Mouse (Mus musculus): Measurements from ENCODE around the gene Gm20219. TPM values are rescaled to one million over a fixed set of nuclear protein-coding genes. Genes with fewer than 3 reads are reported as not detected.

Gene Gm20219
- total RNA-seq, 2 experiments from 2014 or later = 2.6 to 4.0 TPM

DNA sequence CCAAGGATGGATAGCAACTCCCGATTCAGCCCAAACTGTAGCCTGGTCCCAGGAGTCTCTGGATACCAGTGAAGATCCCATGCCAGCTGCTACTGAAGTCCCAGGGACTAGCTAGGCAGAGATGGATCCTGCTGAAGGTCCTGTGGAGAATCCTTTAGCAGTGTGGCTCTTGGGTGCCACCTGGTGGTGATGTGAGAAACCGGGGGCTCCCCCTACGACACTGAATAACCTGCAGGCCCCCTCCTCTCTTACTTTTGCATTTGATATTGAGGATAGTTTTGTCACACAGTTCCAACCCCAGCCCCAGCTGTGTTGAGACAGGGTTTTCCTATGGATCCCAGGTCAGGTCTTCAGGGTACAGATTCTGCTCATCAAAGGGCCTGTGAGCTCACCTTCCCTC lies 4.3 kb upstream of the Gm20219 start:
- DNase-seq (ENCODE audit: low spot score in 2 of 2) = peak; percentile 49 to 78

GRCm38 (mm10) chr17:56552781-56553363 lies 1.3 kb downstream of the Gm20219 start:
- DNase-seq (ENCODE audit: low spot score in 2 of 2) = peak; percentile 74 to 88

DNA sequence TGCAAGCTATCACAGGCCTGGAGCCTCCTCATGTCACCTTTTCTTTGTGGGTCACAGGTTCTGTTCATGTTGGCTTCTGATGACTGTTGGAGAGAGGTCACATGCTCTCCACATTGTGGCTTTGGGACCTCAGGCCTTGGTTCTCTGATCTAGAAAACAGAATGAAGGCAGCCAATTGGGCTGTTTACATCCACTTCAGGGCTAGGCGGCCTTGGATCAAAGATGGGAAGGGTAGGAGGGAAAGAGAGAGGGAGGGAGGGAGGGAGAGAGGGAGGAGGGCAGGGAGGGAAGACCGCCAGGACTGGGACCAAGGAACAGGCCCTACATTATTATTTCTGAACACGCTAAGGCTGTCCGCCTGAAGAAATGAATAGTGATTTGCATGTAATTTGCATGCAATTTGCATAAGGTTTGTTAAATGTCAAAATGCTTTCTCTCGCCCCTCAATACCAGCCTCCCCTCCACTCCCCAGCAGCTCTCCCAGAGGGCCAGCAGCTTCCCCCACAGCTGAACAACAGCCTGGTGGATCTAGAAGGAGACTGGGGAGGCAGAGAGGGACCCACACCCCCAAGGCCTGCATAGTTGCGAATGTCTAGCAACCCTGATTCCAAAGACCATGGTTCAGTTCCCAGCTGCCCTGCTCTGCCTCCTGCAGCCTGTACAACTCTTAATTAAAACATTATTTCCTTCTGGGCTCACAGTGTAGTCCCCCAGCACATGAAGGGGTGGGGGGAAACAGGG lies 2.2 kb downstream of the Gm20219 start:
- no peak for DNase-seq (ENCODE audit: low spot score in 2 of 2)

DNA sequence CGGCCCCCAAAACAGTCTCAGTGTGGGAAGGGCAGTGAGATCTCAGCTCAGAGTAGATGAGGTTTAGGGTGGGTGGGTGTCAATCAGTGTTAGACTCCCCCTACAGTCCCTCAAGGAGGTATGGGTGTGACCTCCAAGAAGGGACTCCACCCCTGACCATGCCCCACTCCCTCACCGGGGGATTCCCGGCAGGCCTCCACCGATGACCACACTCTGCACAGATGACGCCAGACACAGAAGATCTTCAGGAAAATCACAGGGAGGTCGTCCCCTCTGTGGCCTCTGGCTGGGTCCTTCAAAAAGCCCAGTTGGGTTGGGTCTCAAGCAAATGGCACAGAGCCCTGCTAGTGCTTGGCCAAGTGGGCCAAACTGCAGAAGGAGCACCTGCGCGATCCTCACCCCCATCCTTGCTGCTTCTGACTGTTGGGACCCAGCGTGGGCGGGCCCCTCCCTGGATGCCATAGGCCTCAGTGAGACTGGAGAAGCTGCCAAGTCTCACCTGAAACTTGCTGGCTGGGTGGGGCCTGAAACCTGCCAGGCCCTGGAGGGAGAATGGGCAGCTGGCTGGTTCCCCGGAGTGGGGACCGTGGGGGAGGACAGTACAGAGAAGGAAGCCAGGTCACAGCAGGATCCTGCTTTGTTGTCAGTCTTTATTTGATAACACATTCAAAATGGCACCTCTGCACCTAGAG lies 3.3 kb downstream of the Gm20219 start:
- no peak for DNase-seq (ENCODE audit: low spot score in 2 of 2)

DNA sequence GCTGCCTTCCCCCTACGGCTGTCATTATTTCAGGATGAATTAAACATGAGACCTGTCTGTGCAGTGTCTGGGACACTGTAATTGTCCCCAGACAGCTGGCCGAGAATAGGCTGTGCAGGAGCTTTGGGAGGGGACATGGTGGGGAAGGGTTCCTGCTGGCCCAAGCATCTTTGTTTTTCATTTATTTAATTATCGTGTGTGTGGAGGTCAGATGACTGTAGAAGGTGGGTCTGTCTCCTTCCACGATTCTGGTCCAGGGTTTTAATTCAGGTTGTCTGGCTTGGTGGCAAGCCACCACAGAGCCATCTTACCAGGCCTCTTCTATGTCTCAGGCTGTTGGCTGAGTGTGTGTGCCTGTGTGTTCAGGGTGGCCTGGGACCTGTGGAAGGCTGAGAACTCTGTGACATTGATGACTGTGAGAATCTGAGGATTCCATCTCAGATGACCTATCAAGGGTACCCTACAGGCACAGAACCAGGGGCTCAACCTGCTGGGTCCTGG lies 5.5 kb downstream of the Gm20219 start:
- DNase-seq (ENCODE audit: low spot score in 2 of 2) = no peak

- DNase-seq (ENCODE audit: low spot score in 2 of 2) = peak in 1 of 2 experiments; percentile 4
Observed at GRCm38 (mm10) chr17:56547846-56548604, 6.2 kb downstream of the Gm20219 start.

DNA sequence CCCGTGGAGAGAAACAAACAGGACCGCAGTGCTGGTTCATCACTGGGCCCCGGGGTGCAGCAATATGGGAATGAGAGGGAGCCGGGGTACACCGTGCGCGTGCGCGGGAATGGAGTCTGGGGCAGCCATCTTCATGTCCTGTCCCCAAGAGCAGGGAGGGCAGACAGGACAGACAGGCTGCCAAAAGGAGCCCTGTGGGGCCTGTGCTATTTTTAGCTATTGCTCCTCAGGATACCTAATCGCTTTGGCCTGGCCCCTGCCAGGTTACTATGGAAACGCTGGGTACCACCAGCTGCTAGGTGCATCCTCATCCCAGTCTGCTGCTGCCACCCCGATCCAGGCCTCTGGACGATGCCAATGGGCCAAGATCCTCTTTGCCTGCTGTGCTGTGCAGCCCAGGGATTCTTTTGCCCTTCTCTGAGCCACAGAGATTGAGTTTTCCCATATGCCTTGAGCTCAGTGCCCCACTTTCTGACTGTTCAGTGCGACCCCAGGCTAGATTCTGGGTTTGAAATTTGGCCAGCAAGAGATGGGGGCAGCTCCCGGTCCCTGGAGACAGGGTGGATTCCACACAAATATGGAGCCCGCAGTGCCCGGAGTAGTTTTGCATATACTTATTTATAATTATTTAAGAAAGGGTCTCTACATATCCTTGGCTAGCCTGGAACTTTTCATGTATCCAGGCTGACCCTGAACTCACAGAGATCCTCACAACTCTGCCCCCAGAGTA lies 6.9 kb downstream of the Gm20219 start:
- DNase-seq (ENCODE audit: low spot score in 2 of 2) = peak in 1 of 2 experiments; percentile 8

- peak in 1 of 2 experiments; percentile 0 for DNase-seq (ENCODE audit: low spot score in 2 of 2)
Observed at GRCm38 (mm10) chr17:56546576-56546975, 7.6 kb downstream of the Gm20219 start.

- DNase-seq (ENCODE audit: low spot score in 2 of 2) = no peak
Observed at GRCm38 (mm10) chr17:56545945-56546344, 8.2 kb downstream of the Gm20219 start.

- no peak for DNase-seq (ENCODE audit: low spot score in 2 of 2)
Observed at GRCm38 (mm10) chr17:56544699-56545387, 9.3 kb downstream of the Gm20219 start.

DNA sequence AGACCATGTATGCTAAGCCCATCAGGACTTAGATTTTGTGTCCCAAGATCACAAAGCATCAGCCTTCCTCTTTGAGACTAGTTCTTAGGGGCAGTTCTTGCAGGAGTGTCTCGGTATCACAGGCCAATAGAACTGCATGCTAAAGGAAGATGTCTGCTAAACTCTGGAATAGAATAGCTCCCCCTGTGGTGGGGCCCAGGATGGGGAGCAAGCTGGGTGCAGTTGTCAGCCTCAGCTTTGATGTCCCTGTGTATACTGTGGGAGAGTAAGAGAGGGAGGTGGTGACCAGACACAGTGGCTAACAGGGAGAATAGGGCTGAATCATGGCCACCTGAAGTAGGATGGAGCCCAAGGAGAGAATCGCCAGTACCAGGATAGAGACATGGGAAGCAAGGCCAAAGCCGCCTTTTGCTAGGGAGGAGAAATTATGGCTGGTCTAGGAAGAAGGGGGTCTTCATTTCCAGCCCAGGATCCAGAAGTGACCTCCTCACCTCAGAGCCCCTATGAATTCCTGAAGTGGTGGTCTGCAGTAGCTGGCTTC lies 10.4 kb downstream of the Gm20219 start:
- DNase-seq (ENCODE audit: low spot score in 2 of 2) = peak in 1 of 2 experiments; percentile 0

GRCm38 (mm10) chr17:56542736-56543135 lies 11.5 kb downstream of the Gm20219 start:
- no peak for DNase-seq (ENCODE audit: low spot score in 2 of 2)

DNA sequence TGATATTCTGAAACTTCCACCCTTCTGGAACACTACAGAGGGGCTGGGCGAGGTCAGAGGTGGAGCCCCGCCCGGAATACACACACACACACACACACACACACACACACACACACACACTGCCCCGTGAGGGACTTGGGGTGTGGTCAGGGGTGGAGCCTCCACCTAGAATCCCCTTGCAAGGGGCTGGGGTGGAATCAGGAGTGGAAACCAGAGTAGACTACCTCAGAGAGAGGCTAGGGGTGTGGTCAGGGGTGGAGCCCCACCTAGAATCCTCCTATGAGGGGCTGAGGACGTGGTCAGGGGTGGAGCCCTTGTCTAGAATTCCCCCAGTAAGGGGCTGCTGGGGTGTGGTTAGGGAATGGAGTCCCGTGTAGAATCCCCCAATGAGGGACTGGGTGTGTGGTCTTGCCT lies 13.6 kb downstream of the Gm20219 start:
- DNase-seq (ENCODE audit: low spot score in 2 of 2) = no peak

- DNase-seq (ENCODE audit: low spot score in 2 of 2) = no peak
Observed at GRCm38 (mm10) chr17:56537912-56538311, 16.3 kb downstream of the Gm20219 start.

DNA sequence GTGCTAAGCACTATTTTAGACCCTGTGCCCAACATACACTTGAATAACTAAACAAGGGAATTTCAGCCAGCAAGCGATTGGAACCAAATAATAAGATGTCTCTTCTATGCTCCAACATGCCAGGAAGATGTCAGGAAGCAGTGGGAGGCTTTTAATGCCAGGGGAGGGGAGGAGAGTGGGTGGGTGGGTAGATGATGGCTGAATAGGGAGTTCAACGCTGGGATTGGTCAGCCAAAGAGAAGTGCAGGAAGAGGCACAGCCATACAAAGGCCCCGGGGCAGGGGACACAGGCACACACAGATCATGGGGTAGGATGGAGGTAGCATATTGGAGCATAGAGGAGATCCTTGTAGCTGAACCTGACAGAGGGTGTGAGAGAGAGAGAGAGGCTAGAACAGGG lies 17.3 kb downstream of the Gm20219 start:
- no peak for DNase-seq (ENCODE audit: low spot score in 2 of 2)

- no peak for DNase-seq (ENCODE audit: low spot score in 2 of 2)
Observed at GRCm38 (mm10) chr17:56536192-56536591, 18.0 kb downstream of the Gm20219 start.

GRCm38 (mm10) chr17:56524943-56525342 lies 29.2 kb downstream of the Gm20219 start:
- no peak for DNase-seq (ENCODE audit: low spot score in 2 of 2)

- no peak for DNase-seq (ENCODE audit: low spot score in 2 of 2)
Observed at GRCm38 (mm10) chr17:56522744-56523143, 31.4 kb downstream of the Gm20219 start.

DNA sequence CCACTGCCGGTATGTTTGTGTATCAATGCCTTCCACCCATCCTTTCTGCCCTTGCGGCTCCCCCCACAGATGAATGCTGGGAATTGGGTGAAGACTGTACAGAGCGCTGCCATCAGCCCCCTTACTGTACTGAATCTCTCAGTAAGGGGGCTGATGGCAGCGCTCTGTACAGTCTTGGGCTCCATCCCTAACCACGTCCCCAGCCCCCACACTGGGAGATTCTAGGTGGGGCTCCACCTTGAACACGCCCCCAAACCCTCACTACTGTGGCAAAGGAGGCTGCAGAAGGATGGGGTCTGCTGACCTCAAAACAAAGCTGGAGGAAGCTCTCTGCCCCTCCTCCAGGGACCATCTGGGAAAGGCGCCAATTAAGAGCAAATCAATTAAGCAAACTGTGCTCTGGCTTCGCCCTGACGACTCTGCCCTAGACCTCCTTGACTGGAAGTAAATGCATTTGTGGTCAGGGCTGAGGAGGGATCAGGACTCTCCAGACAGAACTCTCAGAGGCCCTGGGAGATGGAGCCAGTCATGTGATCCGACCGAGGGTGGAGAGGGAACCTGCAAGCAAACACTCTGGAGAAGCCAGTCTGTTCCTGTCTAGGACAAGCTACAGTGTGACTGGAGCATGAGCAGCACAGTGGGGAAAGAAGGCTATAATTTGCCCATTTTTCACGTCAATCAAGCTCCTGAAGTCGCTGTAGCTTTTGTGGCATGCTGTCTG lies 38.3 kb downstream of the Gm20219 start:
- no peak for DNase-seq (ENCODE audit: low spot score in 2 of 2)

All from layer of hippocampus, adult 18-20 months (tissue).